Mouse (Mus musculus) liver, adult 2 months (tissue): ENCODE results near the gene Naaladl2. TPM values are rescaled to one million over a fixed set of nuclear protein-coding genes. Genes with fewer than 3 reads are reported as not detected.

Source experiments
- DNase-seq: peaks from one replicate; pipeline ENCODE4 v3.0.0-alpha.2; 2011; ENCODE audit warnings: low read depth, low spot score; ENCODE audit errors: extremely low read depth
- H3K27ac ChIP-seq: fragments of 200-500 bp; replicated peaks from 2 replicates; pipeline ENCODE4 v1.5.1; 2012; ENCODE audit warnings: low read depth, mild to moderate bottlenecking, control low read depth, inconsistent platforms, low read length; ENCODE audit not compliant: insufficient read depth
- H3K27me3 ChIP-seq: fragments of 200-500 bp; 2 replicates; pipeline ENCODE4 v1.6.1; 2012; ENCODE audit warnings: mild to moderate bottlenecking, moderate library complexity, low read length, inconsistent platforms; ENCODE audit not compliant: control insufficient read depth, insufficient read depth
- H3K36me3 ChIP-seq: fragments of 200-500 bp; 2 replicates; pipeline ENCODE4 v1.6.1; 2012; ENCODE audit warnings: low read length, inconsistent platforms; ENCODE audit not compliant: control insufficient read depth, insufficient read depth
- H3K4me1 ChIP-seq: fragments of 200-500 bp; 2 replicates; pipeline ENCODE4 v1.6.1; 2011; ENCODE audit warnings: low read length; ENCODE audit not compliant: control insufficient read depth, insufficient read depth
- H3K4me3 ChIP-seq: fragments of 200-500 bp; 2 replicates; pipeline ENCODE4 v1.5.1; 2011; ENCODE audit warnings: low read depth, mild to moderate bottlenecking, control low read depth, low read length, moderate library complexity; ENCODE audit not compliant: insufficient read depth
- H3K79me2 ChIP-seq: fragments of 200-500 bp; 2 replicates; pipeline ENCODE4 v1.6.1; 2012; ENCODE audit warnings: inconsistent platforms, mild to moderate bottlenecking, low read length, moderate library complexity; ENCODE audit not compliant: control insufficient read depth, insufficient read depth
- H3K9ac ChIP-seq: fragments of 200-500 bp; 2 replicates; pipeline ENCODE4 v1.6.1; 2012; ENCODE audit warnings: low read depth, mild to moderate bottlenecking, control low read depth, inconsistent platforms, low read length
- CTCF ChIP-seq: fragments of 200-500 bp; IDR thresholded peaks from 2 replicates; pipeline ENCODE4 v1.5.1; 2011; ENCODE audit warnings: low read depth, low read length, control low read depth
- POLR2A ChIP-seq: fragments of 200-500 bp; IDR thresholded peaks from 2 replicates; pipeline ENCODE4 v1.6.1; 2011; ENCODE audit warnings: low read length, control low read depth; ENCODE audit not compliant: insufficient read depth; ENCODE audit errors: extremely low read depth
- WGBS: fragments of 180-500 bp; shearing (Covaris S2); methylation state at CpG from one replicate; pipeline ENCODE4 v1.1.7; 2018; 5-methylcytosine and 5-hydroxymethylcytosine counted together
- polyA plus RNA-seq: library from polyadenylated mRNA; depleted of rRNA; stranded (reverse); fragments of >200 nt; gene quantifications from 2 replicates; pipeline ENCODE4 v1.2.3, GENCODE M21; 2012
- total RNA-seq: library from RNA; depleted of rRNA; stranded (reverse); fragments of >200 nt; gene quantifications from 2 replicates; pipeline ENCODE4 v1.2.3, GENCODE M21; 2014

Gene Naaladl2
- total and polyA plus RNA-seq, 2 experiments = 0.31 to 6.9 TPM

GRCm38 (mm10) chr3:25131848-25132247 is 12.2 kb downstream of the Naaladl2 start:
- Histone ChIP-seq H3K27me3 (no peaks in the 10 kb centered on the region), H3K4me3 (no peak overlapping the region), H3K4me1 (no peaks in the 10 kb centered on the region), H3K9ac (no peak overlapping the region), H3K27ac (no peak overlapping the region), H3K36me3 (no peaks in the 10 kb centered on the region), H3K79me2 (no peaks in the 10 kb centered on the region)
- no peak for DNase-seq
- TF ChIP-seq CTCF (no peak), POLR2A (no peak)
- 55% methylated on average over 3 of the region's 3 CpGs for WGBS

- TF ChIP-seq CTCF = no peak
- no peak for TF ChIP-seq POLR2A
- Histone ChIP-seq H3K4me3 (no peak overlapping the region), H3K79me2 (no peaks in the 10 kb centered on the region), H3K27ac (no peak overlapping the region), H3K36me3 (no peaks in the 10 kb centered on the region), H3K9ac (no peak overlapping the region), H3K27me3 (no peaks in the 10 kb centered on the region), H3K4me1 (no peaks in the 10 kb centered on the region)
- WGBS = 67% methylated on average over 4 of the region's 4 CpGs
- DNase-seq = no peak
Measured at GRCm38 (mm10) chr3:25127864-25128263, 16.2 kb downstream of the Naaladl2 start.

GRCm38 (mm10) chr3:25124919-25125846 is 18.9 kb downstream of the Naaladl2 start:
- no peaks in the 10 kb centered on the region for H3K27me3 ChIP-seq
- WGBS = 69% methylated on average over 5 of the region's 5 CpGs
- no peak overlapping the region for H3K9ac ChIP-seq
- no peaks in the 10 kb centered on the region for H3K79me2 ChIP-seq
- no peak for TF ChIP-seq POLR2A
- no peak for TF ChIP-seq CTCF
- H3K36me3 ChIP-seq = no peaks in the 10 kb centered on the region
- no peaks in the 10 kb centered on the region for H3K4me1 ChIP-seq
- no peak for DNase-seq
- H3K4me3 ChIP-seq = no peak overlapping the region
- no peak overlapping the region for H3K27ac ChIP-seq

GRCm38 (mm10) chr3:25113107-25113506 is 31.0 kb downstream of the Naaladl2 start:
- H3K27ac ChIP-seq = no peak overlapping the region
- no peak for DNase-seq
- H3K27me3 ChIP-seq = no peaks in the 10 kb centered on the region
- H3K9ac ChIP-seq = no peak overlapping the region
- TF ChIP-seq CTCF = no peak
- no peak for TF ChIP-seq POLR2A
- H3K4me1 ChIP-seq = no peaks in the 10 kb centered on the region
- no peak overlapping the region for H3K4me3 ChIP-seq
- no peaks in the 10 kb centered on the region for H3K36me3 ChIP-seq
- 85% methylated on average over 4 of the region's 4 CpGs for WGBS
- no peaks in the 10 kb centered on the region for H3K79me2 ChIP-seq

- Histone ChIP-seq H3K79me2 (no peaks in the 10 kb centered on the region), H3K27me3 (no peaks in the 10 kb centered on the region), H3K4me3 (no peak overlapping the region), H3K27ac (no peak overlapping the region), H3K9ac (no peak overlapping the region), H3K36me3 (no peaks in the 10 kb centered on the region), H3K4me1 (no peaks in the 10 kb centered on the region)
- no peak for DNase-seq
- no peak for TF ChIP-seq POLR2A
- no peak for TF ChIP-seq CTCF
- WGBS = 80% methylated on average over 3 of the region's 3 CpGs
Measured at GRCm38 (mm10) chr3:25108997-25109396, 35.1 kb downstream of the Naaladl2 start.

GRCm38 (mm10) chr3:25092986-25093385 is 51.1 kb downstream of the Naaladl2 start:
- Histone ChIP-seq H3K36me3 (no peaks in the 10 kb centered on the region), H3K4me3 (no peak overlapping the region), H3K27ac (no peak overlapping the region), H3K4me1 (no peaks in the 10 kb centered on the region), H3K27me3 (no peaks in the 10 kb centered on the region), H3K9ac (no peak overlapping the region), H3K79me2 (no peaks in the 10 kb centered on the region)
- TF ChIP-seq CTCF (no peak), POLR2A (no peak)
- DNase-seq = no peak
- WGBS = 78% methylated on average over 2 of the region's 2 CpGs
